Mouse (Mus musculus) cerebellum, postnatal 4 days (tissue): ENCODE data around the gene Jtb.

ENCODE experiments used
- DNase-seq, 2 experiments: peaks; one replicate each; pipeline ENCODE4 v3.0.0; 2022; ENCODE audit warnings: low spot score in 2 of 2, mixed read lengths in 1 of 2

Jtb gene

GRCm38 (mm10) chr3:90231507-90232333, at the start of gene Jtb:
Gene Jtb (plus strand): TSS chr3:90231597.
- DNase-seq = peak; percentile 85 to 89

GRCm38 (mm10) chr3:90183581-90183980, 47.8 kb upstream of the Jtb start:
- DNase-seq = no peak

GRCm38 (mm10) chr3:90190859-90191510, 40.4 kb upstream of the Jtb start:
- no peak for DNase-seq

DNA sequence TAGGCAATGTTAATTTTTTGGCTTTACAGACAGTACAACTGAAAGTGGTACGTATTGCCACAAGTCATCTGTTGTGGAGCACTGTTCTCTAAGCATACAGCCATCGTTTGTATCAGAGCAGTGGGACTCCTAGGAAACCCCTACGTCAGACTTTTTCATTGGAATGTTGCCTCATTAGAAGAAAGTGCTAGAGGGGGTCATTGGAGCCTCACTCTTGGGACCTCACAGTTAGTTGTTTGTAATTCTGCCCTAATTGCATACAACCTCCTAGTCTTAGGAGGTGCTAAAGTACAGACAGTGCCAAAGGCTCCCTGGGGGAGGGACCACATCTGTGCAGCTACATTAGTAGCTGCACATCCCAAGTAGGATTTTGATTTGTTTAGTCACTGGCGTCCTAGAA, 36.6 kb upstream of the Jtb start:
- DNase-seq = no peak

DNA sequence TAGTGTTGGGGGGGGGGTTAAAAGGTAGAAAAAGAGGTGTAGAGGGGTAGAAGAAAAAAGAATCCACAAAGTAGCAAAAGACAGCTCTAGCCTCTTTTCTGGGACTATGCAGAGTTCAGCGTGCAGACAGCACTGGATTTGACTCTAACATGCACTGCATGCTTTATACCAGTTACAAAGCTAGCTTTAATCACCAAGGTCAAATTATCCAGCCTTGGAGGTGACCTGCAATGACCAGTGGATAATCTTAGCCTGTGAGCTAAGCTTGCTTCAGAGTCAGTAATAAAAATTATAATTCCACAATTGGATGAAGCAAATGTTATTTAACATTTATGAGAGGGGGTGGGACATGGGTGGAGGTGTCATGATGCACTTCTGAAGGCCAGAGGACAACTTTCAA, 35.8 kb upstream of the Jtb start:
- no peak for DNase-seq

DNA sequence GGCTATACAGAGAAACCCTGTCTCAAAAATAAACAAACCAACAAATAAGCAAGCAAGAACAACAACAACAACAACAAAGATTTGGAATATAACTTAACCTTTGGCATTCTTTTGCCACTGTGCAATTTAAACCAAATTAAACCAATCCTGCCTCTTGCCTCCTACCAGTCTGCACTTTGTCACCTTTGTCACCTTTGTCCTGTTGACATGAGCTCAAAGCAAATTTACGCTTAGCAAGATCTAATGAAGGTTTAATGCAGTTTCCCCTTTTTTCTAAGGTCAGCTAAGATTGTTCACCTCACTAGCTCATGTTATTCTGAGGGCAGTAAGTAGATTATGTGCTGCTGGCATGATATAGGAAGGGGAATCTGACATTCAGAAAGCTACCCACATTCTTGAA, 33.8 kb upstream of the Jtb start:
- DNase-seq = no peak

- no peak for DNase-seq
These were observed 28.5 kb upstream of the Jtb start for GRCm38 (mm10) chr3:90202884-90203283.

DNA sequence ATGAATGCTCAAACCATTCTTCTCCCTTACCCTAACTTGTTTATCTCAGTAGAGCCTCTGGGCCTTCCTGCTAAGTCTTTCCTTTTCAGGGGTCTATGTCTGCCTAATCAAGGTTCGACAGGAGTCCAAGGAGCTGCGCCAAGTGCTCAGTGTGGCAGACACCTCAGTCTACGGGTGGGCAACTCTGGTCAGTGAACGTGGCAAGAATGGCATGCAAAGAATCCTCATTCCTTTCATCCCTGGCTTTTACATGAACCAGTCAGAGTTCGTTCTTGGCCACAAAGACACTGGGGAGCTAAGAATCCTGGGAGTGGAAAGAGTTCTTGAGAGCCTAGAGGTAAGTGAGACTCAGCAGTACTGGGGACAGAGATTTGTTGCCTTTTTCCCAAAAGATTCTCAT, 27.8 kb upstream of the Jtb start:
- no peak for DNase-seq

DNA sequence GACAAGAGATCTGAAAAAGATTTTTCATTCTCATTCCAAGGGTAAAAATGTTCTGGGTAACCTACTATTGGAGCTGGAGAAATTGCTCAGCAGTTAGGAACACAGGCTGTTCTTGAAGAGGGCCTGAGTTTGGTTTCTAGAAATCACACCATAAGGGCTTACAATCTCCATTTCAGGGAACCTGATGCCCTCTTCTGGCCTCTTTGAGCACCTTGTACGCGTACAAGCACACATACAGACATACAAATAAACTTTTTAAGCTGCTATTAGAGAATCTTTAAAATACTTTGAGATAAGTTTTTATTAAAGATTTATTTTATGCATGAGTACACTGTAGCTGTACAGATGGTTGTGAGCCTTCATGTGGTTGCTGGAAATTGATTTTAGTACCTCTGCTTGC, 26.8 kb upstream of the Jtb start:
- no peak for DNase-seq

- no peak for DNase-seq
These were observed 22.7 kb upstream of the Jtb start for GRCm38 (mm10) chr3:90208662-90209061.

DNA sequence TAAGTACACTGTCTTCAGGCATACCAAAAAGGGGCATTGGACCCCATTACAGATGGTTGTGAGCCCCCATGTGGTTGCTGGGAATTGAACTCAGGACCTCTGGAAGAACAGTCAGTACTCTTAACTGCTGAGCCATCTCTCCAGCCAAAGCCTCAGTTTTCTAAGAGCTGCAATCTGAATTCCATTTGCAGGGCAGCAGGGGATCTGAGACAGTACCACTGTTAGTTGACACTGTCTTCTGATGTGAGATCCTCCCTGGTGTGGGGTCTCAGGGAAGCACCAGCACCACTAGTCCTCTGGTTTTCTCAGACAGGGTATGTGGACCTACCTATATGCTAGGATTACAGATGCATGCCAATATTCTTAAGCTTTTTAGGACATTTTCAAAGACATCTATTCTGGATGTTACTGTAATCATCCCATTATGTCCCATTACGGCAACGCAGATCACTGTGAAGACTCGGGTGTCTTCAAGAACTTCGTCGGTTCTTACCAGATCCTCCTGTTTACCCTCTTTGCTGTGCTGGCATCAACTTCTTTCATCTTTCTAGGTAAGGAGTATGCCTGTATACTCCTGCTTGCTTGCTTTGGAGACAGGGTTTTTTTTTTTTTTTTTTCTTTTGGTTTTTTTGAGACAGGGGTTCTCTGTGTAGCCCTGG, 21.4 kb upstream of the Jtb start:
- DNase-seq = no peak

GRCm38 (mm10) chr3:90211475-90212398, 19.7 kb upstream of the Jtb start:
- DNase-seq = no peak

DNA sequence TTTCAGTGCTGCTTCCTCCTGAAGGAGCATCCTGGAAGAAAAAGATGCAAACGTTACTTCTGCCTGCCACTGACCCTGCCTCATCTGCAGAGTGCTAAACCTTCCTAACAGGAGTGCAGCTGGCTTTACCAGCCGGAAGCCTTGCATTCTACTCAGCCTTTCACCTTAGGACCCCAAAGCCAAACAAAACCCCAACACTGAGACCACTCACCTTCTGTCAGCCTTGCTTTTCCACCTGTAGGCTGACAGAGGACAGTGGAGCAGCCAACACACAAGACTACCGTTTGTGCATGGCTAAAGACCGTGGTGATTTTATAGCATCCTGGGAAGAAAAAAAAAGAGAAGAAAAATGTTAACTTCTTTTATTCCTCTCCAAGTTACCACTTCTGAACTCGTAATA, 18.7 kb upstream of the Jtb start:
- DNase-seq = no peak

GRCm38 (mm10) chr3:90213377-90213866, 18.0 kb upstream of the Jtb start, which contains the start of the genes Rps27 and Rab13:
Gene Rps27 (minus strand): TSS chr3:90213651.
Gene Rab13 (plus strand): TSS chr3:90213695.
- DNase-seq = peak; percentile 61 to 73

- DNase-seq = no peak
These were observed 17.3 kb upstream of the Jtb start for GRCm38 (mm10) chr3:90213956-90214684.

GRCm38 (mm10) chr3:90215825-90216380, 15.5 kb upstream of the Jtb start:
- no peak for DNase-seq

DNA sequence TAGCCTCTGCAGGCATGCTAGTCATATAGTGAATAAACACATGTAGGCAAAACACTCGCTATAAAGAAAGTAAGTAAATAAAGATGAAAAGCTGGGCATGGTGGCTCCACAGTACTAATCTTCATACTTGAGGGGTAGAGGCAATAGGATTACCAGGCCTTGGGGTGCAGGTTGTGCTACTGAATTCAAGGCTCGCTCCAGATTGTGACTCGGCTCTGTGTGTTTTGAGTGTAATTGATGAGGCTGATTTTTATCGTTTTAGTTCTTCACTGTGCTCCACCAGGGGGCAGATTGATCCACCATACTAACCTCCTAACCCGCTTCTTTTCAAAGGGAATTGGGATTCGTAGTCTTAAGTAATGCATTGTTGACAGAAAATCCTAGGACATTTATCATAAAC, 11.3 kb upstream of the Jtb start:
- DNase-seq = peak in 1 of 2 experiments; percentile 47

- peak; percentile 27 to 58 for DNase-seq
These were observed 10.9 kb upstream of the Jtb start for GRCm38 (mm10) chr3:90220531-90220951.

- no peak for DNase-seq
These were observed 10.3 kb upstream of the Jtb start for GRCm38 (mm10) chr3:90221123-90221522.

- DNase-seq = no peak
These were observed 8.9 kb upstream of the Jtb start for GRCm38 (mm10) chr3:90222455-90222854.
